Mouse (Mus musculus): ENCODE measurements at regions not wholly inside any gene's neighbourhood (a gene's known extent, or its start where the extent isn't known, plus 50 kb on each side); places are given as distances from the start of the nearest gene placed in this dataset.

DNA sequence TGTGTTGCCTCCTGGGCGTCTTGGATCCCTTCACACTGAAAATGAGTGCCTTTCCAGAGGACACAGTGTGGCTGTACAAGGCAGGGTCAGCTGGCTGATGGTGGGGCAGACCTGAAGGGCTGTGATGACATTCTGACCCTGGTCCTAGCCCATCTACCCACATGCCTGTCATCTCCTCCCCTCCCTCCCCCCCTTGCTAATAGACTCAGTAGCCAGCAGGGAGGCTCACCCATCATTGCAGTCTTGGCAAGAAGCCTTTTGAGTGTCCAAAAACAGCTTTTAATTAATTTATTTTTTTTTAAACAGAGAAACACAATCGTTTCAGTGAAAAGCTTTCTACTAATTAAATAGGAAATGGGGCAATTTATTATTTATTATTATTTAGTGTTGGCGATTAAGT is 67.0 kb upstream of the Ssx2ip start:
- no peak for DNase-seq (ENCODE audit: low read depth, low spot score)

DNA sequence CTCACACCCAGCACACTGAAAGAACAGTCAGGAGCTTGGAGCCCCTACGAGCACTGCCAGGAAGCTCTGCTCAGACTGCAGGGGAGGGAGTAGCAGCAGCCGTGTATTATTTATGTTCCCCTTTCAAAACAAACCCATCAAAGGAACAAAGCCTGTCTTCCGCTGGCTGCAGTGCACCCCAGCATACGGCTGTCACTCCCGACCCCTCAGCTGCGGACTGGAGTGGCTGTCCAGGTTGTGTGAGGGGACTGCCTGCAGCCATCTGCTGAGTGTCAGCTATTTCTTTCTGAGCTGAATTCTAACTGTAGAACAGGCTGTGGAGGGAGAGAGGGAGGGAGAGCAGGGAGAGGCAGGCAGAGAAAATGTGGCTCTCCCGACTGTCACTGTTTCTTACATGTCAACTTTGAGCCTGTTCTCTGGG is 66.6 kb upstream of the Ssx2ip start:
- no peak for DNase-seq (ENCODE audit: low read depth, low spot score)

DNA sequence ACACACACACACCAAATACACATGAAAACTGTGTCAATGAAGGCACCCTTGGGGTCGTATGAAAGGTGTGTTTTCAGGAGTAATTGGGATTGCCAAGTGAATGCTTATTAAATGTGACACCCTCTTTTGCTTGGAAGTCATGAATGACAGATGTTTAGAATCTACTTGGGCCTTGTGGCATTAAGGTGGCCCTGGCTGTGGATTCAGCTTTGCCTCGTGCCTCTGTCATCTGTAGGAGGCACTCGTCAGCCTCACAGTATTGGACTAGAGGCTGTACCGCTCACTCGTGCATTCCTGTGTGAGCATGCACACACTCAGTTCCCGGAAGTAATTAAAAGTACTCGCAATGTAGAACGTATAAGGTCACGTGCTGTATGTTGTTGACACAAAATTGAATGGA is 66.0 kb upstream of the Ssx2ip start:
- no peak for DNase-seq (ENCODE audit: low read depth, low spot score)

DNA sequence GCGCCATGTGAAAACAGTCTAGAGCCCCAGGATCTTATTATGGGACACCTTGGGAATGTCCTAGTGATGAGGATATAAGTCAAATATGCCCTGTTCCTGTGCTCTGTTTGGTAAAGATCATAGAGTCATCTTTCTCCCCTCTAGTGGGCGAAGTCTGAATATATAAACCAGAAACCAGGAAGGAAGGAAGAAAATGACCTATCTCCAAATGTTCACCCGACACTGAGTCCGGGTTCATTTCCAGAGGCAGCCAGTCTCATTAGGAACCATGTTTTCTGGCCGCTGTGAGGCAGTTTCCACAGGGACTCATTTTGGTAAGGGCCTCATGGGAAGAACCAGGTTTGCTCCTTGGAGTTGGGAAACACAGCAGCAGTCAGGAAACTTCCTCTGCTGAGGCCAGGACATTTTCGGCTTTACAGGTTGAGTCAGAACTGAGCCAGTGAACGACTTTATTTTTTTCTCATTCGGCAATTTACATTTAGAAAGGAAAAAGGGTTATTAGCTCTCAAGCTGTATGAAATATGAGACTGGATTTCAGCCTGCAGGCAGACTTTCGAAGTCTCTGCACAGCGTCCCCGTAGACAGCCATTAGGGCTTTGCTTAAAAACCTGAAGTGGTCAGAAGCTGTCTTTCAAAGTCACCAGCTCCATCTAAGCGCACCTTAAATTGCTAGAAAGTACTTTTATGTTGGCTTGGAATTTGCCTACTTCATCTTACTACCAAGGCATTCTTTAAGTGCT is 64.0 kb upstream of the Ssx2ip start:
- DNase-seq (ENCODE audit: low read depth, low spot score), result no peak

DNA sequence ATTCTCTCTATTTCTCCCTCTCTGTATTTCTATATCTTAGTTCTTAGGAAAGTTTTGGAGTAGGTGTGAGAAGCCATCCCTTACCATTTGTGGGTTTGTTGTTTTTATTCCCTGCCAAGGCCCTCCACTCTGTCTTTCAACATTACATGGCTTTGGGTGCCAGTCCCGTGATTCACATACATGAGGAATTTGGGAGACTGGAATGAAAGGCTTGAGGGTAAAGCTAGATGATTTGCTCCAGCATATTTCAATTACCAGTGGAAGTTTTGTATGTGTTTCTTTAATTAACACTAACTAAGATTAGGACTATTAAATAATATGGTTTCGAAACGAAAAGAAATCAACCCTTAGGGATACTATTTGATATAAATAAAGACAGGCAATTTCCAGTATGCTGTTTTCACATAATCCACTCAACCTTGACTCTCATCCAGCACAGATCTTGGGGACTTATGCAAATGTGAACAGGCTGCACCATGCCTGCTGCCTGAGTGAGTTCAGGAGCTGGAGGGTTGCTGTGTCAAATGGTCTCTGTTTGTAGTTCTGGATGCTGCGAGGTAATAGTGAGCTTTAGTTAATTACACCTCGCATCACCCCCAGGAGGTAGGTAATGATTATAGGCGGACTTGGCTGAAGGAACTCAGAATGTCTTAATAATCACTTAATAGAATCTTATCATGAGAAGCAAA is 62.6 kb upstream of the Ssx2ip start:
- DNase-seq (ENCODE audit: low read depth, low spot score), result no peak

DNA sequence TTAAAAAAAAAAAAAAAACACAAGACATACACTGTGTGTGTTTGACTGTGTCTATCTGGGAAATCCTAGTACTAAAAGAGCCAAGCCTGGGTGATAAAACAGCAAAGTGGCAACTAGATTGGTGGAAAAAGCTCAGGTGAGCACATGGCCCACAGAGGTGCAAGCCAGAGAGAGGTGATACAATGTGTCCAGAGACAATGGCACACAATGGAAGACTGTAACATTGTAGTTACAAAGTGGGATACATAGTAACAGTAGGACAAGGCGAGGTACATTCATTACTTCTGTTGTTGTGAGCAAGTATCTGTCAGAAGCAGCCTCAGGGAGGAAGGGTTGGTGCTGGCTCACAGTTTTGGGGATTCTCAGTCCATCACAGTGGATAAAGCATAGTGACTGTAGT is 61.7 kb upstream of the Ssx2ip start:
- DNase-seq (ENCODE audit: low read depth, low spot score), result no peak

DNA sequence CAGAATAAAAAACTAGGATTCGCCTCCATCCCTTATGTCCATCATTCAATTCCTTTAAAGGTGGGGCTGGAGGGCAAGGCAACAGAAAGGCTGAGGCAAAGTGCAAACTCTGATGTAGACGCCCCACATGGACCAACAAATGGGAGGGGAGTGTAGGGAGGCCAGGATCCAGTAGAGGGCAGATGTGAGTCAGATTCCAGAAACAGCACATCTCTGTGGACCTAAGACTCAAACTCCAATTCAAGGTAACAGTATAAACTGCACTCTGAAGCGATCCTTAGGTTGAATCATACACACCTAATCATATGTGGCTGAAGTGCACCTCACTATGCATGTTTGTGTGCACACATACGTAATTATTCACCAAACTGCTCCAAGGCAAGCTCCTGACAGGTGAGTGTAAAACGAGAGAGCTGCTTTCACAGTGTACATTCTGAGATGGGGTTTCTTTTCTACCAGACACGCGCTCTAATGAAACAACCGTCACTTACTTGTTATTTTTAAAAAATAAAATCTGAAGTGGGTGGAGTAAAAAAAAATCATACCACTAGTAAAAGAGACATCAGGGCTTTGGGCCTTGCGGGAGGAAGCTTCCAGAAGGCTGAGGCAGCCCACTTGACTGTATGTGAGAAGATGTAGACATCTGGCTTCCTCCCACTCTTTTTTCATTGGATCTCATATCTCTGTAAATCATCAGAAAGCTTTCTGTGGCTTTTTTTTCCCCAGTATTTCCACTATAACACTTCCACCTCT is 60.6 kb upstream of the Ssx2ip start:
- DNase-seq (ENCODE audit: low read depth, low spot score), result no peak

DNA sequence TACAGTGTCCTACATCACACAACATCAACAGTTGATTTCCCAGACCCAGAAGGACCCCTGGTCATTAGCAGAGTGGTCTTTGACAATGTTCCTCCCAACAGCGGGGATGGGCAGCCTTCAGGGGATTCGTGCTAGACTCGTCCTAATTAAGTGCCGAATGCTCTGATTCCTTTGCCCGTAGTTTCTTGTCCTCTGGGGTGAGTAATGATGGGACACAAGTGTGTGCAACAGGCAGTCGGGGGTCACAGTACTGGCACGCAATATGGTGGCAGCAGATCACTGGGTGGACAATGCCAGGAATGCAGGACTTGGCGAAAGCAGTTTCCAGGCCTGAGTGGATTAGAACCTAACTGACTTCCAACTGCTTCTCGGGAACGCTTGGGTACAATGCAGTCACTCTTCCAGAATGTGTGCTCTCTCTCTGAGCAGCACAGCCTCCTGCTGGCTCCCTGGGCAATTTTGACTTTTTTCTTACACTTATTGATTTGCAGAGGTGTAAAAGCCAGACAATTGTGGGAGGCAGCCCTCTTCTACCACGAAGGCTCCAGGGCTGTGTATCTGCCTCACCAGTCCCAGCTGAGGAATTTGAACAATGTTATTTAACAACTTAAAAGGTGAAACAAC is 59.9 kb upstream of the Ssx2ip start:
- DNase-seq (ENCODE audit: low read depth, low spot score), result no peak

DNA sequence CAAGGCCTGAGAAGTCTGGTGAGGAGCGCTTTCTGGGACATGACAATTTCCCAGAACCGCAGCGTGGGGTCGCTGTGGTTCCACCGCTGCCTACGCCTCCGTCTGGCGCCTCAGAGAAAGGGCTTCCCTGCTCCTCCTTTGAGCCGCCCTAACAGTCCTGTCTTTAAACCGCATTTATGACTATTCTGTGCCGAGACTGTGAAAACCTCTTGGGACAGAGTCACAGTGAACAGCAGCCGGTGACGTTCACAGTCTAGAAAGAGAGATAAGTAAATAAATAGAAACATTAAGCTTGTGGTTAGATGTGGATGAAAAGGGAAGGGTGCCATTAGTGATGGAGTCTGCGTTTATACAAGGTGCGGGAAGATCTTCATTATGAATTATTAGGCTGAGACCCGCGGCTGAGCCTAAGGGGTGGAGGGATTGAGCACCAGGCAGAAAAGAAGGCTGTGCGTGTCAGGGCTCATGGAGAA is 59.1 kb upstream of the Ssx2ip start:
- peak; percentile 67 for DNase-seq (ENCODE audit: low read depth, low spot score)

DNA sequence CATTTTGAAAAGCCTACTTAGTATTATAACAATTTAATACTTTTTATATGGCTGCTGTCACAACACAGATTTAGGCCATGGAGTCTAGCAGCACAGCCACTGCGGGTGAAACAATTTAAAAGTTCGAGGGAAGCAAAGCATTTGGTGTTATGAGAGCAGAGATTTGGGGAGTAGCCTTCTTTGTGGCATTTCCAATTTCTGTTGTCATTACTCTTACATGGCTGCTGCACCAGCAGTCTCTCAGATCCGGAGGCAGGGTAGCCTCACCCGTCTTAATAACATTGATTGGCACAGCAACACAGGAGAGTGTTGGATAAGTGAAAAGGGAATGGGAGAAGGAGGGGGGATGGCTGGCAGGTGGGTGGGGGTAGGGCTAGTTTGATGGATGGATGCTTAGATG is 58.5 kb upstream of the Ssx2ip start:
- no peak for DNase-seq (ENCODE audit: low read depth, low spot score)

DNA sequence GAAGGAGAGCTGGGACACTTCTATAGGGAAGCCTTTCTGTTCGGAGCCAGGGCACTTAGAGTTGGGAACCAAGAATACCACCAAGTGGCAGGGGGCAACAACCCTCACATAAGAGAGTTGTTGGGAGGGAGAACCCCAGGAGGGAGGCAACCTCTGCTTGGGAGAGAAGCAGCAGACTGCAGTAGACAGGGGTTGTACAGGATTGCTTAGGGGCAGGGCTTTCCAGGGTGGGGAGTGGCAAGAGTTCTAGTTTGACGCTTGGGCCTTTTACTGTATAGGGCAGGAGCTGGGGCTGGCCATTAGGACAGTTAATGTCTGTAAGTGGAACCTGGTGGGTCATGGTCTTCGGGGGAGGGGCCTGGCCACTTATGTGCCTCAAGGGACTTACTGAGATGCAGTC is 57.1 kb upstream of the Ssx2ip start:
- no peak for DNase-seq (ENCODE audit: low read depth, low spot score)

DNA sequence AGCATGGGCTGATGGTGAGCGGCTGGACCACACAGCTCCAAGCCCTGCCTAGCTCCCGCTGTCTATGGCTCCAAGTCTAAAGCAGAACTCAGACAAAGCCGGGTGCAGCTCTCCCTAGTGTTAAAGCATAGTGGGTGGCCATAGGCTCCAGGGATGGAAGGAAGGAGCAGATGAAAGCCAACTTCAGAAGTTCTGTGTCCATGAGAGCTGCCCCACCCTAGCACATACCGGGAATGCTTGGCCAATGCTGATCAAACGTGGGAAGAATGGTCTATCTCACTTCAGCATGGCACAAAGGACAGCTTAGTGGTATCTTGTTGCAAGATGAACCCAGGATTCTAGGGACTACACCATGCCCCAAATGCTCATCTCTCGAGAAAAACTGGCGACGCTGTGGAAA is 55.5 kb upstream of the Ssx2ip start:
- DNase-seq (ENCODE audit: low read depth, low spot score), result no peak

DNA sequence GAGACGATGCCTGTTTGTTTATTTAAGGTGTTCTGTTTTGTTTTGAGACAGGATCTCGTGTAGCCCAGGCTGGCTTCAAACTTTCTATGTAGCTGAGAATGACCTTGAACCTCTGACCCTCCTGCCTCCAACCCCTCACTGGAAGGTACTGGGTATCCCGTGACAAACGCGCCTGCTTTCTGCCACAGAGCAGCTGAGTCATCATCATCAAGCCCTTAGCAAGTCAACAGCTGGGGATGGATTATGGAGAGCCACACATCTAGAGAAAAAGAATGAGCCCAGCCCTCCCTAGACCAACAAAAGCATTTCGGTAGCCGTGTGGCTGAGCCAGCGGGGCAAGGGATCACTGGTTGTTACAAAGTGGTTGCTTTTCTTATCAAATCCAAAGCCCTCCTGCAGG is 55.0 kb upstream of the Ssx2ip start:
- no peak for DNase-seq (ENCODE audit: low read depth, low spot score)

DNA sequence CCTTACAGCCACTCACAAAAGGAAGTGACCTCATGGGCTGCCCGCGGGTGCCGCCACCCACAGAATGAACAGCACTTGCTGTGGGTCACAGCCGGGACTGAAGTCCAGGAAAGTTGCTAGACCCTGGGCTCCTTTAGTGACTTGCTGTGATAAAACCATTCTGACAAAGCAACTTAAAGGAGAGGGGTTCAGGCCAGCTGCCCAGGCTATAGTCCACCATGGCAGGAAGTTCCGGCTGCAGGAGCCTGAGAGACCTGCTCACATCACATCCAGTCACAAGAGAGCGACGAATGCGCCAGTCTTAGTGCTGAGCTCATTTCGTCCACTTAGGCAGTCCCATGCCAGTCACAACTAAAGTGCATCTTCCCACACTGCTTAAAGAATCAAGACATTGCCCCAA is 54.3 kb upstream of the Ssx2ip start:
- DNase-seq (ENCODE audit: low read depth, low spot score), result no peak

DNA sequence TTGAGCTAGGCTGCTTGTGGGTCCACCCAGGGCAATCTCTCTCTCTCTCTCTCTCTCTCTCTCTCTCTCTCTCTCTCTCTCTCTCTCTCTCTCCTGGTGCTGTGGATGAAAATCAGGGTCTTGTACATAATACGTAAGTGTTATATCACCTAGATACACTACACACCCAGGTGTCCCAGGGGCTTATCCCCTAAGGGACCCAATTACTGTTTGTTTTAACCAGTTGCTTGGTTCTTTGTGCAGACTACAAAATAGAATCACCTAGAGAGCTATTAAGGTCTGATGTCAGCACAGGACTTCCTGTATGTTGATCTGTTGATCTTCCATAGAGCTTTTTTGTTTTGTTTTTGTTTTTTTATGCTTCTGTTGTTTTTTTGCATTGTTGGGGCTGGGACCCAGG is 53.0 kb upstream of the Ssx2ip start:
- no peak for DNase-seq (ENCODE audit: low read depth, low spot score)

DNA sequence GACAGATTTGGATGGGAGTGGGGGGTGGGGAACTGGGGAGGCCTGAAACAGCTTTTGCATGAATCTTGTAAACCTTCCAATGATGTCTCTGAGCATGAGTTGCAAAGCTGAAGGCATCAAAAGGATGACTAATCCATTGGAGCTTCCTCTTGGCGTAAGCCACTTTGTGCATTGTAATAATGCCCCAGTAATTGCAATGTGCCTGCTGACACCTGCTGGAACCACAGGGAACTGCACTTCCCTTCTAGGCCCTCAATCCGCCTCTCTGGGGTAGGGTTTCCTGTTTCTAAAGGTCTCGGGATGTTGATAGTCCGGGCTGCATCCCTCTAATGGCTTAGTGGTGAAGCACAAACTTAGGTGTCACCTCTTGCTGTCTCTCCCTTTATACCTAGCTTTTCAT is 52.3 kb upstream of the Ssx2ip start:
- DNase-seq (ENCODE audit: low read depth, low spot score), result no peak

DNA sequence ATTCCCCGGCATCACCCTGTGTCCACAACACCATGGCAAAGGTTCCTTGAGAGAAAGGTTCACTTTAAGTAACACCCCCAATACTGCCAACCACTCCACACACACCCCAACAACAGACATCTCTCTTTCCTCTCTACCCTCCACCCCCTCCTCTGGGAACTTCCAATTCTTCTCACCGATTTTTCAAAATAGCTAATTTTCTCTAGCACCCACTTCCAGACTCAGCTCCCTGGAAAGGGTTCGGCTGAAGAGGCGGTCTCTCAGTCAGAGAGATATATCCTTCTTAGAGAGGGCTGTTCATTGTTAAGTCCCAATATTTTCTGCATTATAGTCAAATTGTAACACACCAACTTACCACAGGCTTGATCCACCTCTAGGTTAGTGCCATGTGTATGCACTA is 50.5 kb upstream of the Ssx2ip start:
- no peak for DNase-seq (ENCODE audit: low read depth, low spot score)
